Mouse (Mus musculus) midbrain, postnatal 0 days (tissue): ENCODE results near the gene Cmtr1. TPM values are rescaled to one million over a fixed set of nuclear protein-coding genes. Genes with fewer than 3 reads are reported as not detected.

Experiments used
- ATAC-seq: fragments of 200-750 bp; cut with Nextera tagmentation; 2 replicates; pipeline ENCODE4 v1.8.0; 2017; ENCODE audit warnings: moderate number of reproducible peaks, mild to moderate bottlenecking, moderate TSS enrichment, moderate library complexity; ENCODE audit not compliant: low FRiP score
- DNase-seq: peaks from one replicate; pipeline ENCODE4 v3.0.0-alpha.2; 2015; ENCODE audit warnings: low spot score
- H3K27ac ChIP-seq: fragments of 300-500 bp; sonication (generic); 2 replicates; pipeline ENCODE4 v1.5.1; 2014; ENCODE audit warnings: low read depth, mild to moderate bottlenecking, low read length, mixed read lengths
- H3K27me3 ChIP-seq: fragments of 300-500 bp; sonication (generic); 2 replicates; pipeline ENCODE4 v1.6.1; 2014; ENCODE audit warnings: low read length, control low read depth, mixed read lengths; ENCODE audit not compliant: insufficient read depth
- H3K36me3 ChIP-seq: fragments of 300-500 bp; sonication (generic); 2 replicates; pipeline ENCODE4 v1.6.1; 2014; ENCODE audit warnings: low read length, control low read depth, mixed read lengths; ENCODE audit not compliant: insufficient read depth
- H3K4me1 ChIP-seq: fragments of 300-500 bp; sonication (generic); 2 replicates; pipeline ENCODE4 v1.6.1; 2014; ENCODE audit warnings: mild to moderate bottlenecking, control low read depth, antibody characterized with exemption, low read length, mixed read lengths; ENCODE audit not compliant: insufficient read depth
- H3K4me2 ChIP-seq: fragments of 300-500 bp; sonication (generic); 2 replicates; pipeline ENCODE4 v1.6.1; 2014; ENCODE audit warnings: low read depth, mild to moderate bottlenecking, low read length, mixed read lengths; ENCODE audit not compliant: poor library complexity, severe bottlenecking
- H3K4me3 ChIP-seq: fragments of 300-500 bp; sonication (generic); 2 replicates; pipeline ENCODE4 v1.5.1; 2014; ENCODE audit warnings: low read depth, mild to moderate bottlenecking, low read length, moderate library complexity
- H3K9ac ChIP-seq: fragments of 300-500 bp; sonication (generic); replicated peaks from 2 replicates; pipeline ENCODE4 v1.6.1; 2014; ENCODE audit warnings: mild to moderate bottlenecking, low read length, moderate library complexity, mixed read lengths; ENCODE audit not compliant: poor library complexity, severe bottlenecking
- H3K9me3 ChIP-seq: fragments of 300-500 bp; sonication (generic); 2 replicates; pipeline ENCODE4 v1.6.1; 2016; ENCODE audit warnings: low read length, control low read depth
- CTCF ChIP-seq: IDR thresholded peaks from 2 replicates; pipeline ENCODE4 v1.5.1; 2016; ENCODE audit warnings: antibody characterized with exemption, mild to moderate bottlenecking
- WGBS: fragments of 180-500 bp; shearing (Covaris S2); extraction: QIAGEN DNeasy Blood & Tissue Kit; methylation state at CpG from one replicate; pipeline ENCODE4 v1.1.7; 2014; 5-methylcytosine and 5-hydroxymethylcytosine counted together
- polyA plus RNA-seq: library from polyadenylated mRNA; unstranded; fragments of >200 nt; fragmentation: Nextera tagmentation; extraction: Ambion mirVana; gene quantifications from 2 replicates; pipeline ENCODE4 v1.2.1, GENCODE M21; 2015
- total RNA-seq: library from RNA; depleted of rRNA; stranded (reverse); fragments of >200 nt; gene quantifications from 2 replicates; pipeline ENCODE4 v1.2.3, GENCODE M21; 2014

Gene Cmtr1
- total and polyA plus RNA-seq, 2 experiments from 2014 or later = 58.5 to 105 TPM

- no peak overlapping the region for H3K4me2 ChIP-seq
- no peak overlapping the region for H3K27ac ChIP-seq
- no peaks in the 10 kb centered on the region for H3K27me3 ChIP-seq
- H3K4me3 ChIP-seq = no peak overlapping the region
- no peak for ATAC-seq
- H3K9ac ChIP-seq = no peak overlapping the region
- H3K4me1 ChIP-seq = no peaks in the 10 kb centered on the region
- peaks cover 45% of the 10 kb centered on the region for H3K36me3 ChIP-seq
- H3K9me3 ChIP-seq = no peaks in the 10 kb centered on the region
- 95% methylated on average over 7 of the region's 7 CpGs for WGBS
- no peak for TF ChIP-seq CTCF
- DNase-seq = no peak
These were observed 40.2 kb downstream of the Cmtr1 start for GRCm38 (mm10) chr17:29700573-29700972.

GRCm38 (mm10) chr17:29702938-29703710, 42.7 kb downstream of the Cmtr1 start:
- Histone ChIP-seq H3K36me3 (peaks cover 30% of the 10 kb centered on the region), H3K4me1 (no peaks in the 10 kb centered on the region), H3K9me3 (no peaks in the 10 kb centered on the region), H3K27me3 (no peaks in the 10 kb centered on the region), H3K27ac (no peak overlapping the region), H3K9ac (no peak overlapping the region), H3K4me2 (no peak overlapping the region), H3K4me3 (no peak overlapping the region)
- ATAC-seq = no peak
- TF ChIP-seq CTCF = peak; percentile 11; the same call in 1 of the 2 replicates
- 75% methylated on average over 4 of the region's 4 CpGs for WGBS
- peak; percentile 21 for DNase-seq

GRCm38 (mm10) chr17:29704781-29705180, 44.4 kb downstream of the Cmtr1 start:
- no peak overlapping the region for H3K4me3 ChIP-seq
- no peak overlapping the region for H3K9ac ChIP-seq
- peak; percentile 75 for DNase-seq
- no peaks in the 10 kb centered on the region for H3K9me3 ChIP-seq
- WGBS = 29% methylated on average over 3 of the region's 3 CpGs
- H3K4me1 ChIP-seq = no peaks in the 10 kb centered on the region
- H3K4me2 ChIP-seq = no peak overlapping the region
- peak; percentile 48 for ATAC-seq
- no peaks in the 10 kb centered on the region for H3K27me3 ChIP-seq
- TF ChIP-seq CTCF = peak; percentile 91
- peaks cover 26% of the 10 kb centered on the region for H3K36me3 ChIP-seq
- H3K27ac ChIP-seq = no peak overlapping the region

GRCm38 (mm10) chr17:29705881-29706280, 45.5 kb downstream of the Cmtr1 start:
- no peaks in the 10 kb centered on the region for H3K4me1 ChIP-seq
- DNase-seq = no peak
- H3K27ac ChIP-seq = no peak overlapping the region
- no peak for ATAC-seq
- no peak for TF ChIP-seq CTCF
- no peak overlapping the region for H3K4me2 ChIP-seq
- H3K4me3 ChIP-seq = no peak overlapping the region
- no peaks in the 10 kb centered on the region for H3K9me3 ChIP-seq
- no peak overlapping the region for H3K9ac ChIP-seq
- WGBS = 82% methylated on average over 5 of the region's 5 CpGs
- no peaks in the 10 kb centered on the region for H3K27me3 ChIP-seq
- H3K36me3 ChIP-seq = peaks cover 16% of the 10 kb centered on the region

- H3K36me3 ChIP-seq = peaks cover 7% of the 10 kb centered on the region
- H3K9ac ChIP-seq = 0 out of 2 replicates have a peak overlapping the region, but pooled peaks have one; percentile 19
- H3K27ac ChIP-seq = no peak overlapping the region
- no peaks in the 10 kb centered on the region for H3K9me3 ChIP-seq
- H3K4me1 ChIP-seq = no peaks in the 10 kb centered on the region
- ATAC-seq (no peak), DNase-seq (no peak)
- H3K4me2 ChIP-seq = no peak overlapping the region
- WGBS = 28% methylated on average over 5 of the region's 5 CpGs
- no peaks in the 10 kb centered on the region for H3K27me3 ChIP-seq
- no peak overlapping the region for H3K4me3 ChIP-seq
- no peak for TF ChIP-seq CTCF
These were observed 46.7 kb downstream of the Cmtr1 start for GRCm38 (mm10) chr17:29706981-29707545.

- WGBS = 79% methylated on average over 5 of the region's 5 CpGs
- Histone ChIP-seq H3K4me3 (no peak overlapping the region), H3K4me1 (no peaks in the 10 kb centered on the region), H3K4me2 (no peak overlapping the region), H3K27me3 (no peaks in the 10 kb centered on the region), H3K27ac (no peak overlapping the region), H3K36me3 (no peaks in the 10 kb centered on the region), H3K9ac (peak overlapping the region; percentile 33; the same call in 1 of the 2 replicates), H3K9me3 (no peaks in the 10 kb centered on the region)
- ATAC-seq (no peak), DNase-seq (no peak)
- no peak for TF ChIP-seq CTCF
These were observed 48.4 kb downstream of the Cmtr1 start for GRCm38 (mm10) chr17:29708783-29709182.
